ENCODE assay signal across 14 mouse cellular contexts in the genomic region with DNA sequence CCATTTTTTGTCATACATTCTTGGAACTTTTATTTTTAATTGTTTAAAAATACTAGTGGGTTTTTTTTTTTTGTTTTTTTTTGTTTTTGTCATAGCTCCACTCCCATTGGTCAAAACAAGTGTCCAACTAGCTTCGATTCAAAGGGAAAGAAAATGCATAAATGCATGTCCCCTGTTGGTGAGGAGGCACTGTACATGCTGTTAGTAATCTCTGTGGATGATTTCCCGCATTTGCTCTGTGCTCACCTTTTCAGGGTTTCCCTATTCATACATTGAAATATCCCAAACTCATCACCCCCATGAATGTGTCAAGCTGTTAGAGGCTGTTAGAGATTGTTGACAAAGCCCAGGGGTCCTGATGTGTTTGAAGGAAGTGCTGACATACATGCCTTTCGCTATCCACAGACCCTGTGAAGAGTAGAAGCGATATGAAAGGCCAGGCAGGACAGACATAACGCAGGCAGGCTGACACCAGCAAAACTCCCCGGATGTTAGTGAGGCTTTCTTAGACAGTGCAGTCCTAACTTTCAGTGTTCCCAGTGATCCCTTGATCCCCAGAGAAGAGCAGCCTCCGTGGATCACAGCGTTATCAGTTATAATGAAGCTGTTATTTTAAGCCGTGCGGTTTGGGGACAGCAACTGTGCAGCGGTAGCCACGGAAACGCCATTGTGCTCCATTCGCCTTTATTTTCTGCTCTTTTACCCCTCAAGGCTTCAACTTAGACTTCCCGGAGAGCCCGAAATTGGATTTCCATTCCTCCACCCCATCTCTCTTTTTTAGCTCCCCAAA. TPM values are rescaled to one million over a fixed set of nuclear protein-coding genes. Genes with fewer than 3 reads are reported as not detected.
A peak's percentile ranks its signal among the peaks of the same experiment; 100 is the strongest.
DNase-seq lines count a peak whose midpoint lies in the region; ATAC-seq and TF ChIP-seq lines count a peak whose summit lies in the region.
"Had no signal": no experiment of that assay in that cellular context is flagged by ENCODE, and none has a peak within 500 bp of the region (broad histone marks: within the 10 kb centered on the region; RNA-seq: fewer than 3 reads in every experiment).

No protein-coding gene starts in this region.

- H3K9me3 ChIP-seq in heart, embryonic 11.5 days (replicated peaks; ENCODE audit: control insufficient read depth, low read length), result 0 out of 2 replicates have a peak, but pooled peaks cover 2% of the 10 kb centered on the region
- H3K9me3 ChIP-seq in forebrain, embryonic 15.5 days, result no peaks in the 10 kb centered on the region
- H3K9me3 ChIP-seq in midbrain, embryonic 14.5 days (ENCODE audit: control insufficient read depth, low read length), result no peaks in the 10 kb centered on the region
- H3K9me3 ChIP-seq: lung, embryonic 15.5 days had no signal

- no peak for TF ChIP-seq CTCF in brain, embryonic 14.5 days (IDR thresholded peaks at IDR 0.05; ENCODE audit: borderline replicate concordance, extremely low read depth, insufficient read depth, insufficient read length)

- no peak overlapping the region for H3K4me3 ChIP-seq in heart, embryonic 11.5 days (ENCODE audit: low read depth, low read length)
- H3K4me3 ChIP-seq in forebrain, embryonic 15.5 days, result peak overlapping the region; percentile 28
- H3K4me3 ChIP-seq in midbrain, embryonic 14.5 days (replicated peaks; ENCODE audit: low read depth, low read length), result peak overlapping the region; percentile 32
- H3K4me3 ChIP-seq: lung, embryonic 15.5 days; myocyte had no signal

- no peak for TF ChIP-seq POLR2A in brain, embryonic 14.5 days (IDR thresholded peaks at IDR 0.05; ENCODE audit: borderline replicate concordance, extremely low read depth, insufficient read depth, insufficient read length, poor library complexity, severe bottlenecking)

- H3K27me3 ChIP-seq in heart, embryonic 11.5 days (ENCODE audit: control insufficient read depth, insufficient read depth, low read length), result no peaks in the 10 kb centered on the region
- no peaks in the 10 kb centered on the region for H3K27me3 ChIP-seq in forebrain, embryonic 15.5 days
- H3K27me3 ChIP-seq in midbrain, embryonic 14.5 days (ENCODE audit: control insufficient read depth, insufficient read depth, low read length), result no peaks in the 10 kb centered on the region
- H3K27me3 ChIP-seq: CH12.LX; lung, embryonic 15.5 days had no signal

- peak; percentile 70 for ATAC-seq in heart, embryonic 11.5 days (replicated peaks; ENCODE audit: insufficient number of reproducible peaks, low FRiP score, low TSS enrichment)
- ATAC-seq in forebrain, embryonic 15.5 days (replicated peaks), result peak; percentile 64
- peak; percentile 58; the same call in 1 of the 2 replicates for ATAC-seq in midbrain, embryonic 14.5 days (ENCODE audit: low FRiP score, low TSS enrichment)

- peak overlapping the region; percentile 70 for H3K27ac ChIP-seq in heart, embryonic 11.5 days (ENCODE audit: low read depth, low read length)
- no peak overlapping the region for H3K27ac ChIP-seq in forebrain, embryonic 15.5 days (replicated peaks)
- H3K27ac ChIP-seq in midbrain, embryonic 14.5 days (replicated peaks; ENCODE audit: low read depth, low read length), result peak overlapping the region; percentile 37; the same call in 1 of the 2 replicates
- H3K27ac ChIP-seq: lung, embryonic 15.5 days had no signal

- peaks cover 3% of the 10 kb centered on the region; the same call in 1 of the 2 replicates for H3K4me1 ChIP-seq in heart, embryonic 11.5 days (ENCODE audit: control insufficient read depth, insufficient read depth, low read length)
- peaks cover 9% of the 10 kb centered on the region for H3K4me1 ChIP-seq in forebrain, embryonic 15.5 days
- H3K4me1 ChIP-seq in midbrain, embryonic 14.5 days (ENCODE audit: control insufficient read depth, insufficient read depth, low read length), result 0 out of 2 replicates have a peak, but pooled peaks cover 4% of the 10 kb centered on the region
- H3K4me1 ChIP-seq: lung, embryonic 15.5 days had no signal

- peak overlapping the region; percentile 40 for H3K4me2 ChIP-seq in heart, embryonic 11.5 days
- peak overlapping the region; percentile 44 for H3K4me2 ChIP-seq in forebrain, embryonic 15.5 days (replicated peaks)
- peak overlapping the region; percentile 64 for H3K4me2 ChIP-seq in midbrain, embryonic 14.5 days (ENCODE audit: low read length)
- H3K4me2 ChIP-seq: lung, embryonic 15.5 days had no signal

- H3K36me3 ChIP-seq in heart, embryonic 11.5 days (ENCODE audit: control insufficient read depth, insufficient read depth, low read length), result no peaks in the 10 kb centered on the region
- no peaks in the 10 kb centered on the region for H3K36me3 ChIP-seq in forebrain, embryonic 15.5 days
- H3K36me3 ChIP-seq in midbrain, embryonic 14.5 days (ENCODE audit: control insufficient read depth, insufficient read depth, low read length), result no peaks in the 10 kb centered on the region
- H3K36me3 ChIP-seq: lung, embryonic 15.5 days had no signal

- 44% methylated on average over 16 of the region's 16 CpGs for WGBS in heart, embryonic 11.5 days (ENCODE audit: insufficient replicate concordance)
- 22% methylated on average over 16 of the region's 16 CpGs for WGBS in forebrain, embryonic 15.5 days
- 7% methylated on average over 16 of the region's 16 CpGs for WGBS in midbrain, embryonic 14.5 days

- no peak overlapping the region for H3K9ac ChIP-seq in heart, embryonic 11.5 days (ENCODE audit: low read depth, low read length)
- peak overlapping the region; percentile 30 for H3K9ac ChIP-seq in forebrain, embryonic 15.5 days (replicated peaks)
- H3K9ac ChIP-seq in midbrain, embryonic 14.5 days (replicated peaks; ENCODE audit: low read length), result peak overlapping the region; percentile 50
- H3K9ac ChIP-seq: lung, embryonic 15.5 days had no signal

- DNase-seq in heart, adult 8-10 months (ENCODE audit: low spot score), result no peak
- DNase-seq in brain, embryonic 14.5 days (ENCODE audit: low read depth), result peak; percentile 58
- DNase-seq in midbrain, embryonic 14.5 days, result peak; percentile 72
- DNase-seq in ovary, postnatal 36 days (ENCODE audit: low spot score), result no peak
- no peak for DNase-seq in right cerebral cortex, postnatal 14 days
- DNase-seq in lung, postnatal 4 days, result no peak
- DNase-seq: gastrocnemius, postnatal 36 days; left cerebral cortex, postnatal 4 days; spleen, adult 18-20 months had no signal

RNA-seq across cellular contexts. Expression of a gene that starts 23.5 kb away (rescaled TPM):
- 38.9 and 42.7 TPM in 2 replicates for polyA plus RNA-seq in heart, embryonic 11.5 days (2014; fragmentation: Nextera tagmentation; extraction: Ambion mirVana)
- total RNA-seq in heart, adult 8-10 months (2022), result 10 to 100 TPM; 34.2 to 43.1 (median 38.1) TPM
- polyA plus RNA-seq in brain, embryonic 14.5 days (2012; rRNA removed), result 9.3 and 15.3 TPM in 2 replicates
- 32.7 and 33.1 TPM in 2 replicates for polyA plus RNA-seq in forebrain, embryonic 15.5 days (2015; fragmentation: Nextera tagmentation; extraction: Ambion mirVana)
- polyA plus RNA-seq in midbrain, embryonic 14.5 days (2014; fragmentation: Nextera tagmentation; extraction: Ambion mirVana), result 36.1 and 40.2 TPM in 2 replicates

Comparison
In these comparisons a context has a peak if more than half of its experiments do, and no peak if none do; other contexts are left out.
1. DNase-seq: peak in brain, embryonic 14.5 days (single experiment) and midbrain, embryonic 14.5 days (single experiment); none in heart, adult 8-10 months (single experiment), ovary, postnatal 36 days (single experiment), right cerebral cortex, postnatal 14 days (single experiment) and lung, postnatal 4 days (0 of 2).
2. Peak in every context shown above with its lines, with median percentiles within 50 percentile points of each other: ATAC-seq and H3K4me2 ChIP-seq.